In genomic region chr1:150384138-150384537, GRCm38 (mm10) we compare ENCODE assay signal across 15 mouse cellular contexts.
"Had no signal": no experiment of that assay in that cellular context is flagged by ENCODE, and none has a peak within 500 bp of the region (broad histone marks: within the 10 kb centered on the region; RNA-seq: fewer than 3 reads in every experiment).

No protein-coding gene starts in this region.

- H3K27ac ChIP-seq: lung, embryonic 15.5 days; macrophage; midbrain, embryonic 13.5 days; midbrain, embryonic 15.5 days; neural tube, embryonic 12.5 days; stomach, embryonic 15.5 days; stomach, postnatal 0 days had no signal

- H3K4me3 ChIP-seq: lung, embryonic 15.5 days; megakaryocyte, embryonic 14.5 days; midbrain, embryonic 13.5 days; midbrain, embryonic 15.5 days; neural tube, embryonic 12.5 days; stomach, embryonic 15.5 days had no signal

- DNase-seq: lung, adult 2 months; lung, postnatal 14 days; lung, postnatal 36 days; right cerebral cortex, postnatal 14 days; thymus, adult 2 months; thymus, postnatal 25 days; thymus, postnatal 4 days had no signal
